8 mouse cellular contexts compared by ENCODE assay signal in the genomic region with DNA sequence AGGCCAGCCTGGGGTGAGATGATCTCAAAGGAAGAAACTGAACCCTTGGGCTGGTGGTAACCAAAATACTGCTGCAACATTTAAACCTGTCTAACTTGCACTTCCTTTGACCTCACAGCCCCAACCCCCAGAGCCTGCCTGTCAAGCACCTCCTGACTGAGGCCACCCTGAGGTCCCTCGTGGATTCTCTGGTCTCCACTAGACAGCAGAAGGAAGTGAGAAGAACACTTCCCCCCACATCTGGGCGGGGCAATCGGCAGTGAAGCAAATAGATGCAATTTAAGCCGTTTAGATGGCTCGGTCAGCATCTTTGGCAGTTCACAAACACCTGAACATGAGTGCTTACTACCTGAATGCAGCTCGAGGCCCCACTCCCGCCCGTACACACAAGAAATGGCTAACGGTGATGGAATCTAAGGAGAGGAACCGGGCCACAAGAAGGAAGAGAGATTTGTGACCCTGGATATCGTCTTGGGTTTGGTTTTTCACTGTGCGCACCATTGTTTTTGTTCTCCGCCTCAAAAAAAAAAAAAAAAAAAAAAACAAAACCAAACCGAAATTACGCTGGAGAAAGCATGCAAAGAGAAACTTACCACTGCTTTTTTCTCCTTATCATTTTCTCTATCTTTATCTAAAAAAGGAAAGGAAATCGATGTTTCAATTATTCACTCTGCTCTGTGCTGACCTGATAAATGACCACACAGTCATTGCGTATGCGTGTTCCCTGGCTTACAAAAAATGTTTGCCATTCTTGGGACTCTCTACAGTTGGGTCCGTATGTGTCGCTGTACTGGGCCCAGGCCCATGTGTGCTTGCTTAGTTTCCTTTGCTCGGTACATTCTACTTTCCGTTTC. TPM values are rescaled to one million over a fixed set of nuclear protein-coding genes. Genes with fewer than 3 reads are reported as not detected.
DNase-seq lines count a peak whose midpoint lies in the region; ATAC-seq and TF ChIP-seq lines count a peak whose summit lies in the region.

No protein-coding gene starts in this region.

- H3K9me3 ChIP-seq in neural tube, embryonic 11.5 days (ENCODE audit: control insufficient read depth, low read length) = no peaks in the 10 kb centered on the region
- H3K9me3 ChIP-seq in forebrain, postnatal 0 days (ENCODE audit: low read length) = no peaks in the 10 kb centered on the region
- no peaks in the 10 kb centered on the region for H3K9me3 ChIP-seq in lung, embryonic 14.5 days (ENCODE audit: low read depth, low read length)

- H3K27me3 ChIP-seq in neural tube, embryonic 11.5 days (ENCODE audit: control insufficient read depth, insufficient read depth, low read length) = no peaks in the 10 kb centered on the region
- H3K27me3 ChIP-seq in forebrain, postnatal 0 days (ENCODE audit: insufficient read depth, low read length) = no peaks in the 10 kb centered on the region
- H3K27me3 ChIP-seq in lung, embryonic 14.5 days (ENCODE audit: insufficient read depth, low read length) = no peaks in the 10 kb centered on the region

- H3K4me1 ChIP-seq in neural tube, embryonic 11.5 days (ENCODE audit: control insufficient read depth, insufficient read depth, low read length) = peaks cover 8% of the 10 kb centered on the region; the same call in 1 of the 2 replicates
- peaks cover 9% of the 10 kb centered on the region for H3K4me1 ChIP-seq in forebrain, postnatal 0 days (ENCODE audit: insufficient read depth)
- H3K4me1 ChIP-seq in lung, embryonic 14.5 days (ENCODE audit: insufficient read depth) = peaks cover 4% of the 10 kb centered on the region

- no peaks in the 10 kb centered on the region for H3K36me3 ChIP-seq in neural tube, embryonic 11.5 days (ENCODE audit: control insufficient read depth, insufficient read depth, low read length)
- H3K36me3 ChIP-seq in forebrain, postnatal 0 days (ENCODE audit: insufficient read depth) = peaks cover 34% of the 10 kb centered on the region
- H3K36me3 ChIP-seq in lung, embryonic 14.5 days (ENCODE audit: insufficient read depth) = peaks cover 12% of the 10 kb centered on the region; the same call in 1 of the 2 replicates

- no peak overlapping the region for H3K27ac ChIP-seq in neural tube, embryonic 11.5 days (ENCODE audit: low read depth, low read length)
- peak overlapping the region; percentile 73; the same call in 1 of the 2 replicates for H3K27ac ChIP-seq in forebrain, postnatal 0 days (ENCODE audit: low read depth, low read length)
- no peak overlapping the region for H3K27ac ChIP-seq in lung, embryonic 14.5 days (ENCODE audit: low read depth)

- no peak overlapping the region; the same call in 1 of the 2 replicates for H3K9ac ChIP-seq in neural tube, embryonic 11.5 days (ENCODE audit: low read length)
- H3K9ac ChIP-seq in forebrain, postnatal 0 days = peak overlapping the region; percentile 88
- H3K9ac ChIP-seq in lung, embryonic 14.5 days = peak overlapping the region; percentile 76

- 70% methylated on average over 22 of the region's 22 CpGs for WGBS in neural tube, embryonic 11.5 days
- WGBS in forebrain, postnatal 0 days = 75% methylated on average over 22 of the region's 22 CpGs
- 62% methylated on average over 22 of the region's 22 CpGs for WGBS in lung, embryonic 14.5 days

- DNase-seq in neural tube, embryonic 11.5 days (ENCODE audit: low spot score) = no peak
- no peak for DNase-seq in neural tube, embryonic 10.5 days (ENCODE audit: extremely low spot score, low spot score)
- no peak for DNase-seq in forebrain, postnatal 0 days
- DNase-seq in kidney, adult 11 months = peak; percentile 30
- DNase-seq in lung, embryonic 14.5 days = no peak
- no peak for DNase-seq in embryo, embryonic 11 days
- DNase-seq in left cerebral cortex, postnatal 4 days = no peak

- peak overlapping the region; percentile 77 for H3K4me2 ChIP-seq in neural tube, embryonic 11.5 days (ENCODE audit: low read depth)
- H3K4me2 ChIP-seq in forebrain, postnatal 0 days (ENCODE audit: low read depth) = peak overlapping the region; percentile 79
- H3K4me2 ChIP-seq in lung, embryonic 14.5 days = peak overlapping the region; percentile 86

- intact Hi-C loops in left cerebral cortex, postnatal 4 days (cut with DNase I) = no loop called here

- H3K4me3 ChIP-seq in neural tube, embryonic 11.5 days (ENCODE audit: low read depth, low read length) = peak overlapping the region; percentile 88
- H3K4me3 ChIP-seq in forebrain, postnatal 0 days (ENCODE audit: low read depth, low read length) = peak overlapping the region; percentile 97
- H3K4me3 ChIP-seq in lung, embryonic 14.5 days (ENCODE audit: low read depth, low read length) = peak overlapping the region; percentile 85

- ATAC-seq in neural tube, embryonic 11.5 days (ENCODE audit: insufficient read depth, low FRiP score, low TSS enrichment) = no peak
- ATAC-seq in forebrain, postnatal 0 days = peak; percentile 0; the same call in 1 of the 2 replicates
- ATAC-seq in lung, embryonic 14.5 days (ENCODE audit: insufficient read depth) = no peak
- ATAC-seq in neutrophil, adult 5-6 weeks (ENCODE audit: extremely low read depth, insufficient number of reproducible peaks, low FRiP score, poor library complexity, severe bottlenecking) = peak; percentile 76

- no peak for TF ChIP-seq CTCF in forebrain, postnatal 0 days (IDR thresholded peaks at IDR 0.05; ENCODE audit: low read depth)
- TF ChIP-seq CTCF in lung, embryonic 14.5 days (IDR thresholded peaks at IDR 0.05; ENCODE audit: low read depth) = no peak

RNA-seq across cellular contexts. Expression of a gene that starts 1.1 kb away (rescaled TPM):
- polyA plus RNA-seq in neural tube, embryonic 11.5 days (2014; fragmentation: Nextera tagmentation; extraction: Ambion mirVana) = 34.4 and 36.4 TPM in 2 replicates
- total RNA-seq in forebrain, postnatal 0 days (2014; rRNA removed) = 45.2 and 52.9 TPM in 2 replicates
- 45.2 and 45.3 TPM in 2 replicates for polyA plus RNA-seq in forebrain, postnatal 0 days (2015; fragmentation: Nextera tagmentation; extraction: Ambion mirVana)
- 16.3 and 16.4 TPM in 2 replicates for polyA plus RNA-seq in lung, embryonic 14.5 days (2014; fragmentation: Nextera tagmentation; extraction: Ambion mirVana)
- total RNA-seq in neutrophil, adult 5-6 weeks (2017) = 83.1 and 93.4 TPM in 2 replicates
- 10 to 100 TPM; 46.7 to 47.5 TPM for total RNA-seq in left cerebral cortex, postnatal 4 days (2021)

RNA-seq across cellular contexts. Expression of a gene that starts 3.4 kb away (rescaled TPM):
- polyA plus RNA-seq in neural tube, embryonic 11.5 days (2014; fragmentation: Nextera tagmentation; extraction: Ambion mirVana) = 30.8 and 35.3 TPM in 2 replicates
- total RNA-seq in forebrain, postnatal 0 days (2014; rRNA removed) = 19.1 and 29.2 TPM in 2 replicates
- 24.8 and 26.8 TPM in 2 replicates for polyA plus RNA-seq in forebrain, postnatal 0 days (2015; fragmentation: Nextera tagmentation; extraction: Ambion mirVana)
- 39.1 and 45.4 TPM in 2 replicates for polyA plus RNA-seq in lung, embryonic 14.5 days (2014; fragmentation: Nextera tagmentation; extraction: Ambion mirVana)
- total RNA-seq in neutrophil, adult 5-6 weeks (2017) = 82.9 and 88.5 TPM in 2 replicates
- 10 to 100 TPM; 20.6 to 27.9 TPM for total RNA-seq in left cerebral cortex, postnatal 4 days (2021)

RNA-seq across cellular contexts. Expression of a gene that starts 45.7 kb away (rescaled TPM):
- not detected in 2 replicates for polyA plus RNA-seq in neural tube, embryonic 11.5 days (2014; fragmentation: Nextera tagmentation; extraction: Ambion mirVana)
- total RNA-seq in forebrain, postnatal 0 days (2014; rRNA removed) = 0.14 TPM in 1 of 2 replicates, not detected in the other
- polyA plus RNA-seq in forebrain, postnatal 0 days (2015; fragmentation: Nextera tagmentation; extraction: Ambion mirVana) = 0.17 TPM in 1 of 2 replicates, not detected in the other
- polyA plus RNA-seq in lung, embryonic 14.5 days (2014; fragmentation: Nextera tagmentation; extraction: Ambion mirVana) = not detected in 2 replicates
- total RNA-seq in neutrophil, adult 5-6 weeks (2017) = not detected in 2 replicates
- not detected for total RNA-seq in left cerebral cortex, postnatal 4 days (2021)

Comparison
In these comparisons a context has a peak if more than half of its experiments do, and no peak if none do; other contexts are left out.
1. ATAC-seq: peak in forebrain, postnatal 0 days (single experiment) and neutrophil, adult 5-6 weeks (single experiment); none in neural tube, embryonic 11.5 days (single experiment) and lung, embryonic 14.5 days (single experiment).
2. Peak in every context shown above with its lines, with median percentiles within 50 percentile points of each other: H3K4me2 ChIP-seq and H3K4me3 ChIP-seq.